Mouse (Mus musculus) gastrocnemius, postnatal 14 days (tissue): ENCODE measurements around the gene Ampd1. TPM values are rescaled to one million over a fixed set of nuclear protein-coding genes. Genes with fewer than 3 reads are reported as not detected.
"Not testable (repeated sequence)": the region's sequence is repeated elsewhere in the genome, so short reads cannot be mapped to it uniquely, and the experiment has no call there.

Experiments
- DNase-seq: peaks from one replicate; pipeline ENCODE4 v3.0.0; 2021; ENCODE audit warnings: mixed read lengths
- intact Hi-C: fragments of 180-260 bp; cut with DNase I; formaldehyde crosslinking; loops from one replicate; pipeline ENCODE4 v1.15.1; 2025; ENCODE audit warnings: low total_unique reads
- total RNA-seq, 2 experiments: library from RNA; stranded (reverse); gene quantifications; 2 replicates each; pipeline ENCODE4 v1.2.3; 2021

The Ampd1 gene
- total RNA-seq, 2 experiments from 2014 or later: 685 to 695 TPM

- no peak for DNase-seq
- intact Hi-C loops: loop anchor here (10.0 kb wide), 1 partner anchor 64 kb away; no protein-coding TSS in a partner anchor
Observed at GRCm38 (mm10) chr3:103101194-103101593, 27.4 kb downstream of the Ampd1 start.

GRCm38 (mm10) chr3:103101909-103102308 is 28.1 kb downstream of the Ampd1 start:
- DNase-seq: peak; percentile 10
- intact Hi-C loops: loop anchor here (10.0 kb wide), 1 partner anchor 63 kb away; no protein-coding TSS in a partner anchor

- intact Hi-C loops: loop anchor here (10.0 kb wide), 1 partner anchor 62 kb away; no protein-coding TSS in a partner anchor
- DNase-seq: peak; percentile 95
Observed at GRCm38 (mm10) chr3:103102454-103103390, 28.9 kb downstream of the Ampd1 start, which contains the start of gene Dennd2c. TSS of gene Dennd2c (plus strand) at chr3:103102604.

- intact Hi-C loops: loop anchor here (10.0 kb wide), 1 partner anchor 57 kb away; no protein-coding TSS in a partner anchor
Observed at GRCm38 (mm10) chr3:103107565-103108240, 33.9 kb downstream of the Ampd1 start.

GRCm38 (mm10) chr3:103112216-103112615 is 38.4 kb downstream of the Ampd1 start:
- DNase-seq: no peak
- intact Hi-C loops: no loop called here

More at GRCm38 (mm10) chr3:103107565-103108240, 33.9 kb downstream of the Ampd1 start:
- DNase-seq: no peak

GRCm38 (mm10) chr3:103123636-103124035 is 49.8 kb downstream of the Ampd1 start:
- DNase-seq: no peak
- intact Hi-C loops: no loop called here

GRCm38 (mm10) chr3:103126138-103126537 is 52.3 kb downstream of the Ampd1 start:
- DNase-seq: no peak
- intact Hi-C loops: no loop called here

GRCm38 (mm10) chr3:103127177-103127576 is 53.4 kb downstream of the Ampd1 start:
- intact Hi-C loops: no loop called here
- DNase-seq: no peak

- DNase-seq: no peak
- intact Hi-C loops: no loop called here
Observed at GRCm38 (mm10) chr3:103127721-103128120, 53.9 kb downstream of the Ampd1 start.

- intact Hi-C loops: no loop called here
- DNase-seq: no peak
Observed at GRCm38 (mm10) chr3:103128251-103128650, 54.4 kb downstream of the Ampd1 start.

GRCm38 (mm10) chr3:103129367-103130159 is 55.7 kb downstream of the Ampd1 start:
- DNase-seq: no peak
- intact Hi-C loops: no loop called here

GRCm38 (mm10) chr3:103130236-103130751 is 56.5 kb downstream of the Ampd1 start:
- no peak for DNase-seq

GRCm38 (mm10) chr3:103133098-103133497 is 59.3 kb downstream of the Ampd1 start:
- intact Hi-C loops: no loop called here
- no peak for DNase-seq

More at GRCm38 (mm10) chr3:103130236-103130751, 56.5 kb downstream of the Ampd1 start:
- intact Hi-C loops: no loop called here

GRCm38 (mm10) chr3:103136414-103137077 is 62.7 kb downstream of the Ampd1 start:
- DNase-seq: no peak
- intact Hi-C loops: no loop called here

GRCm38 (mm10) chr3:103139047-103139446 is 65.2 kb downstream of the Ampd1 start:
- intact Hi-C loops: no loop called here
- peak; percentile 19 for DNase-seq

GRCm38 (mm10) chr3:103140095-103140838 is 66.5 kb downstream of the Ampd1 start:
- intact Hi-C loops: not testable (repeated sequence)
- peak; percentile 32 for DNase-seq

- intact Hi-C loops: no loop called here
- peak; percentile 19 for DNase-seq
Observed at GRCm38 (mm10) chr3:103141287-103141686, 67.5 kb downstream of the Ampd1 start.

- intact Hi-C loops: no loop called here
- no peak for DNase-seq
Observed at GRCm38 (mm10) chr3:103142366-103142765, 68.6 kb downstream of the Ampd1 start.
